Mouse (Mus musculus) testis, adult 2 months (tissue): ENCODE data around the gene Abhd18.
"Not testable (repeated sequence)": the region's sequence is repeated elsewhere in the genome, so short reads cannot be mapped to it uniquely, and the experiment has no call there.

Experiments used
- CTCF ChIP-seq: fragments of 200-500 bp; IDR thresholded peaks from 2 replicates; pipeline ENCODE4 v1.5.1; 2012; ENCODE audit warnings: low read depth, mild to moderate bottlenecking, inconsistent platforms, low read length, moderate library complexity; ENCODE audit not compliant: control insufficient read depth, insufficient read depth, insufficient replicate concordance
- POLR2A ChIP-seq: fragments of 200-500 bp; IDR thresholded peaks from 2 replicates; pipeline ENCODE4 v1.6.1; 2012; ENCODE audit warnings: low read depth, mild to moderate bottlenecking, inconsistent platforms, low read length, moderate library complexity; ENCODE audit not compliant: control insufficient read depth

- not testable (repeated sequence) for TF ChIP-seq CTCF, POLR2A
Measured at GRCm38 (mm10) chr3:40894336-40894735, 47.6 kb downstream of the Abhd18 start.
